Mouse (Mus musculus): ENCODE results near the gene Gas2l2. TPM values are rescaled to one million over a fixed set of nuclear protein-coding genes. Genes with fewer than 3 reads are reported as not detected.

The Gas2l2 gene
- total and polyA plus RNA-seq, 3 experiments, result 0.10 TPM; not detected in 2

DNA sequence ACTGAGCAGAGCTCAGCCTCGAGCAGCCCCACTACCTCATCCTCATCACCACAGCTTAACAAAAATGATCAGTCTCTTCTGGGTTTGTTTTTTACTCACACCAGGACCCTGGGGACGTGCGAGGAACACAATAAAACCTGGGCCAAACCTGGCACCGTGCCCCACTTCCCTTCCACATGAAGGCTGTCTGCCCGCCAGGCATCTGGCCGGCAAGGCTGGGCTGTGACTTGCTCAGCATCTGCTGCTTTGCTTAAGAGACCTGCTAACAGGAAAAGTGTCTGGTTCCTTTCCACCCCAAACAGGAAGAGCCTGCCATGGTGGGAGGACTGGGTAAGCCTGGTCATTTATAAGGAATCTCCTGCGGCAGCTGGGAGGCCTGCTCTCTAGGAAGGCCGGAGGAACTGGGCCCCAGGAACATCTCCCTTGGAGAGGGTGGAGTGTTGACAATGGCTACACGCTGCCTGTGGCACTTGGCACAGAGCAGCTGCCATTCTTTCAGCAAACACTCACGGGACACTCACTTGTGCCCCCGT lies 37.9 kb upstream of the Gas2l2 start:
- peak overlapping the region; percentile 72 for H3K27ac ChIP-seq
- intact Hi-C loops (cut with DNase I), result loop anchor here (1.0 to 5.0 kb wide), 2 partner anchors 26 to 515 kb away; partner anchors contain the start of gene Slfn5
- no peak overlapping the region for H3K9ac ChIP-seq (ENCODE audit: low read depth, low read length)
- no peaks in the 10 kb centered on the region for H3K27me3 ChIP-seq (ENCODE audit: control insufficient read depth, insufficient read depth, low read length)
- WGBS, result 10% methylated on average over 11 of the region's 11 CpGs
- H3K79me2 ChIP-seq (replicated peaks; ENCODE audit: control insufficient read depth, insufficient read depth, low read length), result peaks cover 3% of the 10 kb centered on the region; the same call in 1 of the 2 replicates
- TF ChIP-seq EP300 (IDR thresholded peaks at IDR 0.05; ENCODE audit: insufficient read depth, low read depth, low read length), result peak; percentile 94
- TF ChIP-seq CTCF (IDR thresholded peaks at IDR 0.05), result no peak
- TF ChIP-seq POLR2A (IDR thresholded peaks at IDR 0.05; ENCODE audit: insufficient read depth, low read depth, low read length), result peak; percentile 22; the same call in 1 of the 2 replicates
- H3K4me1 ChIP-seq (ENCODE audit: control insufficient read depth, insufficient read depth, low read length), result peaks cover 19% of the 10 kb centered on the region
- DNase-seq, result peak; percentile 84 to 89
- no peak overlapping the region for H3K4me3 ChIP-seq
- H3K36me3 ChIP-seq (ENCODE audit: control insufficient read depth, insufficient read depth, low read length), result peaks cover 4% of the 10 kb centered on the region; the same call in 1 of the 2 replicates

DNA sequence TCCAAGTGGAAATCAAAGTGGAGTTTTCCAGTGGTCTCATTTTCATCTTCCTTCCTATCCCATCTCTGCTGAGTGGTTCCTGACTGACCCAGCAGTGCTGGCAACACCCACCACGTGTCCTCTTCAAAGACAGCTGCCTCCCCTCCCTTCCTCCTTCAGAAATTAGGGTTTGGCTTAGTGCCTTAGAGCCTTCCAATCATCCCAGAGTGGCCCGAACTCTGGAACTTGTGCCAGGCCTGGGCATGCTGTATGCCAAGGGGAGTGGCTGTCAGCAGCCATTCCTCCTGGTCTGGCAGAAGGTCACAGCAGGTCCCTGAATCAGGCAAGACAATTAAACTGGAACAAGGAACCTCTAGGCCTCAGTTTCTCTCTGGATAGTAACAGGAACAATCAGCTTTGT lies 36.7 kb upstream of the Gas2l2 start:
- intact Hi-C loops (cut with DNase I), result loop anchor here (5.0 kb wide), 1 partner anchor 514 kb away; the partner anchor contains the start of gene Slfn5
- Histone ChIP-seq H3K9ac (ENCODE audit: low read depth, low read length) (no peak overlapping the region), H3K36me3 (ENCODE audit: control insufficient read depth, insufficient read depth, low read length) (peaks cover 4% of the 10 kb centered on the region; the same call in 1 of the 2 replicates), H3K4me1 (ENCODE audit: control insufficient read depth, insufficient read depth, low read length) (peaks cover 21% of the 10 kb centered on the region), H3K79me2 (replicated peaks; ENCODE audit: control insufficient read depth, insufficient read depth, low read length) (peaks cover 3% of the 10 kb centered on the region; the same call in 1 of the 2 replicates), H3K27ac (peak overlapping the region; percentile 72), H3K27me3 (ENCODE audit: control insufficient read depth, insufficient read depth, low read length) (no peaks in the 10 kb centered on the region), H3K4me3 (no peak overlapping the region)
- peak; percentile 71 to 79 for DNase-seq
- 8% methylated on average over 2 of the region's 2 CpGs for WGBS
- TF ChIP-seq CTCF (IDR thresholded peaks at IDR 0.05), result no peak
- TF ChIP-seq EP300 (IDR thresholded peaks at IDR 0.05; ENCODE audit: insufficient read depth, low read depth, low read length), result peak; percentile 78; the same call in 1 of the 2 replicates

DNA sequence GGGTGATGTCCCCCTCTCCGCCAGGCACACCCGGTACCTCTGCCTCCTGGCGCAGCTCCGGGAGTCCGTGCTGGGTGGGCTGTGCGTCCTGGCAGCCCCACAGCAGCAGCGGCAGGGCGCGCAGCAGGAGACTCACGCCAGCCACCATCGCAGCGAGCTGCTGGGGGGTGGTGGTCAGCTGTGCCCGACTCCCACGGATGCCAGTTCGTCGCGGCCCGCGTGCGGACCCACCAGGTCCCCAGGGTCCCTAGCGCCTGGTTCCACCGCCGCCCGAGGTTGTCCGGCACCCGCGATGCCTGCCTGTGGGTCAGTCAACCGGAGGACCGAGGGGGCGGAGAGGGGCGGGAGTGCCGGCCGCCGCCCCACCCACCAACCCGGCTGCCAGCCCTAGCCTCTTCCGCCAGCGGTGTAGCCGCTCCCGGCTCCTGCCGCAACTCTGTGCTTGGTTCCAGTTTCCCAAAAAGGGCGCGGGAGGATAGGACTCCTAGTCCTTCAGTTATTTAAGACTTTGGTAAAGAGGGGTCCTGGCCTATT lies 33.5 kb upstream of the Gas2l2 start, which contains the start of gene Mmp28:
TSS of gene Mmp28 (minus strand) at position 361 of the 534 bp plus-strand sequence.
- Histone ChIP-seq H3K36me3 (ENCODE audit: control insufficient read depth, insufficient read depth, low read length) (peaks cover 4% of the 10 kb centered on the region; the same call in 1 of the 2 replicates), H3K9ac (ENCODE audit: low read depth, low read length) (peak within 1 kb of the TSS; percentile 90), H3K4me1 (ENCODE audit: control insufficient read depth, insufficient read depth, low read length) (peaks cover 24% of the 10 kb centered on the region), H3K27ac (peak within 1 kb of the TSS; percentile 78), H3K27me3 (ENCODE audit: control insufficient read depth, insufficient read depth, low read length) (no peaks in the 10 kb centered on the region), H3K4me3 (peak within 1 kb of the TSS; percentile 59), H3K79me2 (replicated peaks; ENCODE audit: control insufficient read depth, insufficient read depth, low read length) (peaks cover 3% of the 10 kb centered on the region; the same call in 1 of the 2 replicates)
- peak; percentile 42 for TF ChIP-seq POLR2A (IDR thresholded peaks at IDR 0.05; ENCODE audit: insufficient read depth, low read depth, low read length)
- no peak for TF ChIP-seq CTCF (IDR thresholded peaks at IDR 0.05)
- intact Hi-C loops (cut with DNase I), result no loop called here
- under 1% methylated on average over 42 of the region's 42 CpGs for WGBS
- peak; percentile 85 to 87 for DNase-seq

DNA sequence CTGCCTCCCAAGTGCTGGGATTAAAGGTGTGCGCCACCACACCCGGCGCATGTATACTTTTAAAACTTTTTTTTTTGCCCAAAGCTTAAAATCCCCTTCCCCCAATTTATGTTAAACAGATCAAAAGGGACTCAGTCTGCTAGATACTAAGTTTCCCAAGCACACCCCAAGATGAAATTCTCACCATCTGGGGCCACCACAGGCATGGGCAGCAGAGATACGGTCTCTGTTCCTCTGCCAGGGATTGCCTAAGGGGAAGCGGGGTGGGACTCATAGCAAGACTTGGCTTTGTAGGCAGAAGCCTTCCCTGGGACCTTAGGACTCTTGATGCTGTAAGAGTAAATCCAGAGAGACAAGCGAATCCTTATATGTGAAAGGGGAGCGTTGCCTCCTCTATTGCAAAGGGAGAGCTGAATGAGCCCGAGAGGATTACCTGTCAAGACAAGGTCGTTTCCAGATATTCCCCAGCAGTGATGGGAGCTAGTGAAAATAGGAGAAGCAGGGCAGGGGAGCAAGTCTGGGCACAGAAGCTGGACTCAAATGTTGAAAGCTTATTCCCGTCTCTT lies 32.3 kb upstream of the Gas2l2 start:
- 86% methylated on average over 10 of the region's 10 CpGs for WGBS
- peak overlapping the region; percentile 10; the same call in 1 of the 2 replicates for H3K9ac ChIP-seq (ENCODE audit: low read depth, low read length)
- no peak for DNase-seq
- H3K79me2 ChIP-seq (replicated peaks; ENCODE audit: control insufficient read depth, insufficient read depth, low read length), result peaks cover 3% of the 10 kb centered on the region; the same call in 1 of the 2 replicates
- H3K4me1 ChIP-seq (ENCODE audit: control insufficient read depth, insufficient read depth, low read length), result peaks cover 22% of the 10 kb centered on the region
- no peak overlapping the region for H3K4me3 ChIP-seq
- H3K27me3 ChIP-seq (ENCODE audit: control insufficient read depth, insufficient read depth, low read length), result no peaks in the 10 kb centered on the region
- TF ChIP-seq POLR2A (IDR thresholded peaks at IDR 0.05; ENCODE audit: insufficient read depth, low read depth, low read length), result no peak
- no peak for TF ChIP-seq CTCF (IDR thresholded peaks at IDR 0.05)
- TF ChIP-seq EP300 (IDR thresholded peaks at IDR 0.05; ENCODE audit: insufficient read depth, low read depth, low read length), result no peak
- peaks cover 3% of the 10 kb centered on the region; the same call in 1 of the 2 replicates for H3K36me3 ChIP-seq (ENCODE audit: control insufficient read depth, insufficient read depth, low read length)
- H3K27ac ChIP-seq, result no peak overlapping the region
- intact Hi-C loops (cut with DNase I), result no loop called here

DNA sequence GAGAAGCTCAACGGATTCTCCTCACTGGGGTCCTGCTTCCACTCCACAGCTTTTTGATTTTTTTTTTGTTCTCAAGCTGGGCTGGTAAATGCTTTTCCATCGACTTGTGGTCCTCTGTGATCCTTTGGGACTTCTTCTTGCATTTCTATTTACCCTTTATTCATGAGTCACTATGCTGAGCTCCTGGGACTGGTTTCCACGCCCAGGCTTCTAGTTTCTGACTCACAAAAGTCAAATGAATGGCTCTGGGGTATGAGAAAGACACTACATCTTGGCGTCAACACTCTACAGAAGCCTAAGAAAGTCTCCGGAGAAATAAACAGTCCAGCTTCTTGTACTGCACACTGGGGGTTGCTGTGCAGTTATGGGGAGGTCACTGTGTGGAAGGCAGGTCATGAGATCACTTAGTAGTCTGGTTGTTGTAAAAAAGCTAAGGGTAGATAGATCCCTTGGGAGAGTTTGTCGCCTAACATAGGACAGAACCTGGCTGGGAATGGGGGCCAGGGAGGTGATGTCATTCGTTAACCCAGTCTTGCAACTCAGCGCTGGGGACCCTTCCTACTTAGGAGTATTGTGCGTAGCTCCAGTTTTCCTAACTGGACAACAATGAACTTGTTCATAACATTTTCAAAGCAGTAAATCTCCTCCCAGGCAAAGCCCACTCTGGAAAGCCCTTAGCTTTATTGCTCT lies 28.8 kb upstream of the Gas2l2 start:
- Histone ChIP-seq H3K4me1 (ENCODE audit: control insufficient read depth, insufficient read depth, low read length) (peaks cover 18% of the 10 kb centered on the region), H3K79me2 (replicated peaks; ENCODE audit: control insufficient read depth, insufficient read depth, low read length) (peaks cover 3% of the 10 kb centered on the region; the same call in 1 of the 2 replicates), H3K9ac (ENCODE audit: low read depth, low read length) (no peak overlapping the region), H3K4me3 (no peak overlapping the region), H3K27me3 (ENCODE audit: control insufficient read depth, insufficient read depth, low read length) (no peaks in the 10 kb centered on the region), H3K36me3 (ENCODE audit: control insufficient read depth, insufficient read depth, low read length) (peaks cover 3% of the 10 kb centered on the region; the same call in 1 of the 2 replicates), H3K27ac (peak overlapping the region; percentile 33)
- intact Hi-C loops (cut with DNase I), result no loop called here
- peak in 1 of 2 experiments; percentile 24 for DNase-seq
- 59% methylated on average over 9 of the region's 9 CpGs for WGBS
- no peak for TF ChIP-seq POLR2A (IDR thresholded peaks at IDR 0.05; ENCODE audit: insufficient read depth, low read depth, low read length)
- no peak for TF ChIP-seq CTCF (IDR thresholded peaks at IDR 0.05)
- no peak for TF ChIP-seq EP300 (IDR thresholded peaks at IDR 0.05; ENCODE audit: insufficient read depth, low read depth, low read length)

Measured in heart, adult 2 months (tissue).